Mouse (Mus musculus) heart, embryonic 11.5 days (tissue): ENCODE measurements around the gene Tmem121b. TPM values are rescaled to one million over a fixed set of nuclear protein-coding genes. Genes with fewer than 3 reads are reported as not detected.

Experiments used
- ATAC-seq: fragments of 200-750 bp; cut with Nextera tagmentation; replicated peaks from 2 replicates; pipeline ENCODE4 v1.8.0; 2017; ENCODE audit warnings: moderate library complexity; ENCODE audit not compliant: insufficient number of reproducible peaks, low FRiP score, low TSS enrichment
- H3K27ac ChIP-seq: fragments of 300-500 bp; sonication (generic); 2 replicates; pipeline ENCODE4 v1.5.1; 2014; ENCODE audit warnings: mild to moderate bottlenecking, low read depth, low read length
- H3K27me3 ChIP-seq: fragments of 300-500 bp; sonication (generic); 2 replicates; pipeline ENCODE4 v1.6.1; 2014; ENCODE audit warnings: mild to moderate bottlenecking, low read length, mixed read lengths; ENCODE audit not compliant: control insufficient read depth, insufficient read depth
- H3K36me3 ChIP-seq: fragments of 300-500 bp; sonication (generic); 2 replicates; pipeline ENCODE4 v1.6.1; 2014; ENCODE audit warnings: mild to moderate bottlenecking, low read length, moderate library complexity, mixed read lengths; ENCODE audit not compliant: control insufficient read depth, insufficient read depth
- H3K4me1 ChIP-seq: fragments of 300-500 bp; sonication (generic); 2 replicates; pipeline ENCODE4 v1.6.1; 2014; ENCODE audit warnings: low read length; ENCODE audit not compliant: control insufficient read depth, insufficient read depth
- H3K4me2 ChIP-seq: fragments of 300-500 bp; sonication (generic); 2 replicates; pipeline ENCODE4 v1.6.1; 2014; ENCODE audit warnings: mild to moderate bottlenecking, moderate library complexity
- H3K4me3 ChIP-seq: fragments of 300-500 bp; sonication (generic); 2 replicates; pipeline ENCODE4 v1.5.1; 2014; ENCODE audit warnings: low read depth, low read length
- H3K9ac ChIP-seq: fragments of 300-500 bp; sonication (generic); 2 replicates; pipeline ENCODE4 v1.6.1; 2014; ENCODE audit warnings: mild to moderate bottlenecking, low read depth, low read length, moderate library complexity
- H3K9me3 ChIP-seq: fragments of 300-500 bp; sonication (generic); replicated peaks from 2 replicates; pipeline ENCODE4 v1.6.1; 2016; ENCODE audit warnings: low read length; ENCODE audit not compliant: control insufficient read depth
- WGBS: fragments of 180-500 bp; shearing (Covaris S2); extraction: QIAGEN DNeasy Blood & Tissue Kit; methylation state at CpG from one replicate; pipeline ENCODE4 v1.1.7; 2014; ENCODE audit not compliant: insufficient replicate concordance; 5-methylcytosine and 5-hydroxymethylcytosine counted together
- polyA plus RNA-seq: library from polyadenylated mRNA; unstranded; fragments of >200 nt; fragmentation: Nextera tagmentation; extraction: Ambion mirVana; gene quantifications from 2 replicates; pipeline ENCODE4 v1.2.1, GENCODE M21; 2014

The Tmem121b gene
- polyA plus RNA-seq, 1 experiment from 2014 or later: 0.09 TPM

GRCm38 (mm10) chr6:120457074-120457473, 36.5 kb downstream of the Tmem121b start:
- Histone ChIP-seq H3K9me3 (no peaks in the 10 kb centered on the region), H3K4me1 (no peaks in the 10 kb centered on the region), H3K4me3 (no peak overlapping the region), H3K9ac (no peak overlapping the region), H3K27me3 (peaks cover 11% of the 10 kb centered on the region), H3K27ac (no peak overlapping the region), H3K36me3 (no peaks in the 10 kb centered on the region), H3K4me2 (no peak overlapping the region)
- no peak for ATAC-seq
- 66% methylated on average over 7 of the region's 7 CpGs for WGBS

DNA sequence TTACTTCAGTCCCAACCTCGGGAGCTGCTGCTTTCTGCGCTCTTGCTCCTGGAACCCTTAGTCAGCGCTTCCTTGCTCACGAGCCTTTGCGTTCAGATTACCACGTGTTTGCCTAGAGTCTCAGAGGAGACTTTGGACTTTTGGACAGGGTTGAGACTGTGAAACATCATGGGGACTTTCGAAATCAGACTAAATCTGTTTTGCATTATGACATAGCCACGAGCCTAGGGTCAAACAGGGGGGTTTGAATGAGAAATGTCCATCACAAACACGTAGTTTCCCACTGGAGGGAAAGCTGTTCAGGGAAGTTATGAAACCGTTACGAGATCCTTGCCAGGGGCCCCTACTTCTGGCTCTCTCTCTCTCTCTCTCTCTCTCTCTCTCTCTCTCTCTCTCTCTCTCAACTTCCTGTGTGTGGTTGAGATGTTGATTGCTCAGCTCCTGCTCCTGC, 39.0 kb downstream of the Tmem121b start:
- H3K27ac ChIP-seq: no peak overlapping the region
- 58% methylated on average over 11 of the region's 11 CpGs for WGBS
- no peaks in the 10 kb centered on the region for H3K9me3 ChIP-seq
- no peaks in the 10 kb centered on the region for H3K36me3 ChIP-seq
- no peak overlapping the region for H3K4me3 ChIP-seq
- H3K4me1 ChIP-seq: no peaks in the 10 kb centered on the region
- H3K4me2 ChIP-seq: no peak overlapping the region
- H3K27me3 ChIP-seq: no peaks in the 10 kb centered on the region
- no peak overlapping the region for H3K9ac ChIP-seq
- ATAC-seq: no peak

DNA sequence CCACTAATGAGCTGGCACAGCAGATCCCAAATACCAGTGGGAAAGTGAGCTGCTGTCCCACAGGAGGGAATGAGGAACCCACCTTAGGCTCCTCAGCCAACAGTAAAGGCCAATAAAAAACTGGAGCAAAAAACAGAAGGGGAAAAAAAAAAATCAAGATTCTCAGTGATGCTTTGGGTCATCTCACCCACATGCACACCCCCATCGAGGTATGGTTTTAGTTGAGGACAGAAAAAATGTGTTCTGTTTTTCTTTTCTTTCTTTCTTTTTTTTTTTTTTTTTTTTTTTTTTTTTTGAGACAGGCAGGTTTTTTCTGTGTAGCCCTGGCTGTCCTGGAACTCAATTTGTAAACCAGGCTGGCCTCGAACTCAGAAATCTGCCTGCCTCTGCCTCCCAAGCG, 40.1 kb downstream of the Tmem121b start:
- H3K27ac ChIP-seq: no peak overlapping the region
- WGBS: 87% methylated on average over 3 of the region's 3 CpGs

GRCm38 (mm10) chr6:120453103-120453445, 40.5 kb downstream of the Tmem121b start:
- no peaks in the 10 kb centered on the region for H3K27me3 ChIP-seq
- no peak for ATAC-seq
- WGBS: 68% methylated on average over 5 of the region's 5 CpGs
- no peak overlapping the region for H3K9ac ChIP-seq
- no peak overlapping the region for H3K4me2 ChIP-seq
- no peak overlapping the region for H3K27ac ChIP-seq
- H3K4me1 ChIP-seq: no peaks in the 10 kb centered on the region
- no peaks in the 10 kb centered on the region for H3K9me3 ChIP-seq
- no peak overlapping the region for H3K4me3 ChIP-seq
- no peaks in the 10 kb centered on the region; the same call in 1 of the 2 replicates for H3K36me3 ChIP-seq

More for the DNA sequence above, 40.1 kb downstream of the Tmem121b start:
- Histone ChIP-seq H3K27me3 (no peaks in the 10 kb centered on the region), H3K4me1 (no peaks in the 10 kb centered on the region), H3K9me3 (no peaks in the 10 kb centered on the region), H3K9ac (no peak overlapping the region), H3K4me2 (no peak overlapping the region), H3K4me3 (no peak overlapping the region), H3K36me3 (no peaks in the 10 kb centered on the region; the same call in 1 of the 2 replicates)
- no peak for ATAC-seq

DNA sequence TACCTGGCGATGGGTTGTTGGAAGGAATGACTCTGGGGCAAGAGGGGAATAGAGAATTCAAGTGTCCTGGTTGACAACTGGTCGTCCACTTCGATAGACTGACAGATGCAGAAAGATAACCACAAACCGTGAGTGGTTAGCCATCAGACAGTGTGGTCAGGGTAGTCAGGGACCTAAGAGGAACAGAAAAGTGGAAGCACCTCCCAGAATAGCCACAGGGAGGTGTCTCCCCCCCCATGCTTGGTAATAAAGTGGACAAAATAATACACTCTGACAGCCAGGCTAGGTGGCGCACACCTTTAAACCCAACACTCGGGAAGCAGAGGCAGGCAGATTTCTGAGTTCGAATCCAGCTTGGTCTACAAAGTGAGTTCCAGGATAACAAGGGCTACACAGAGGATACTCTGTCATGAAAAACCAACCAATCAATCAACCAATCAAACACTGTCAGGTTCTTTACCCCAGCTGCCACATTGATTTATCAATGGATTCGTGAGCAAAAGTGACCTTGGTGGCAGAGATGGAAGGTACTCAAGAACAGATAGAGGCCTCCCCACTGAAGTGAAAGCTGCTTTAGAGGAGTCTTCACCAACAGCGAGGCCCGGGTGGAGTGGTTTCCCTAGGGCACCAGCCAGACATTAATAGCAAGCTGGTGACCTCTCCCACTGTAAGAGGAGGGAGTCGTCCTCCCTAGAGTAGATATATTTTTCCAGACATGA, 41.1 kb downstream of the Tmem121b start:
- H3K9me3 ChIP-seq: no peaks in the 10 kb centered on the region
- ATAC-seq: no peak
- H3K36me3 ChIP-seq: no peaks in the 10 kb centered on the region; the same call in 1 of the 2 replicates
- 87% methylated on average over 11 of the region's 11 CpGs for WGBS
- H3K4me3 ChIP-seq: no peak overlapping the region
- no peak overlapping the region for H3K9ac ChIP-seq
- H3K4me2 ChIP-seq: no peak overlapping the region
- no peaks in the 10 kb centered on the region for H3K27me3 ChIP-seq
- H3K4me1 ChIP-seq: no peaks in the 10 kb centered on the region
- H3K27ac ChIP-seq: no peak overlapping the region

DNA sequence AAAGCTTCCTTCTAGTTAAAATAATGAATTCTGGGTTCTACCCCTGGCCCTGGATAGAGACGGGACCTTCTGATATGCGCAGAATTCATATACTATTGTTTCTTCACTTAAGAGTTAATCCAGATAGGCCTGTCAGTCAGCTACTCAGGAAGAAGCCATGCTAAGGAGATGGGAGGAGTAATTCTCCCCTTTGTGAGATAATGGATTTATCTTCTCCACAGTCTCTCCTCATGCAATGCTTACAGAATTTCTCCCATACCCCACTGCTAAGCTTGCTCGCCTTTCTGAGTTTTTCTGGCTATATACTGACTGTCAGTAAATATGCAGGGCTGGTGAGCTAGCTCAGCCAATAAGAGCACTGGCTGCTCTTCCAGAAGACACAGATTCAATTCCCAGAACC, 43.4 kb downstream of the Tmem121b start:
- no peak for ATAC-seq
- Histone ChIP-seq H3K9me3 (no peaks in the 10 kb centered on the region), H3K27ac (no peak overlapping the region), H3K4me3 (no peak overlapping the region), H3K36me3 (no peaks in the 10 kb centered on the region; the same call in 1 of the 2 replicates), H3K27me3 (no peaks in the 10 kb centered on the region), H3K4me1 (no peaks in the 10 kb centered on the region), H3K4me2 (no peak overlapping the region), H3K9ac (no peak overlapping the region)
- WGBS: 75% methylated on average over 3 of the region's 3 CpGs

DNA sequence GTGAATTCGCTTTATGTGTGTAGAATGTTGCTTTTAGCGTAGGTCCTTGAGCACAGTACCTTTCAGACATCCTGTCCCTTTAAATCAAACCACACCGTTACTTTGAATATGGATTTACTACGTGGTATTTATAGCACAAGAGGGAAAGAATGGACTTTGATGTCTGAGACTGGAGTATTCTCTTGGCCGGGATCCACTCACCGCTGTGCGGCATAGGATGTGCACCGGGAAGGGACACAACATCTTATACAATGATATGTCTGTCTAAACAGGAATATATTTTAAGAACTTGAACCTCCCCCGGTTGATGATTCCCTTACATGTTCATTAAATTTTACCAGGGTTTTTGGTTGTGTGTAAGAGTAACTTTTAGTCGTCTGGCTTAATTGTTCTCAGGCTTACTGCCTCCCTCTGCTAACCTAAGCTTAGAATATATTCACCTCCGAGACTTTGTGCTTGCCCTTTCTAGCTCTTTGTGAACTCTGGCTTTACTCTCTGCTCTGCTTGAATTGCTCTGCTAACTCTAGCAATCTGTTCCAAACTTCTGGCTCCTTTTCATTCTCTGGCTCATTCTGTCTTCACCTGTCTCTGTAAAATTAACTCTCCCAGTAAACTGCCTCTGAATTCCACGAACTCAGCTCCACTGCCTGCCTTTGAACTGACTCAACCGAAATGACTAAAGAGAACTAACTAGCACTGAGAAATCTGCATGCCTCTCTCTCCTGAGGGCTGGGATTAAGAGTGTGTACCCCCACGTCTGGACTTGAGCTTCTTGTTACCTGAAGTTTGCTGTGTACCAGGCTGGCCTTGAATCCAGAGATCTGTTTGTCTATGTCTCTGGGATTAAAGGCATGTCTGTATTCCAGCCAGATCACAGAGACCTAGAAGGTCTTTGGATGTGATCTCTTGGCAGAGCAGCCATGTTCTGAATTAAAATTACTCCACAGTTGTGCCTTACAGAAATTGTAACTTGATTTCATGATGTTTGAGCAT, 49.9 kb downstream of the Tmem121b start:
- Histone ChIP-seq H3K9me3 (no peaks in the 10 kb centered on the region), H3K9ac (no peak overlapping the region), H3K4me1 (no peaks in the 10 kb centered on the region), H3K36me3 (peaks cover 26% of the 10 kb centered on the region), H3K27ac (peak overlapping the region; percentile 6; the same call in 1 of the 2 replicates), H3K27me3 (no peaks in the 10 kb centered on the region), H3K4me3 (no peak overlapping the region), H3K4me2 (no peak overlapping the region)
- no peak for ATAC-seq
- 77% methylated on average over 14 of the region's 14 CpGs for WGBS

GRCm38 (mm10) chr6:120442171-120442749, 51.3 kb downstream of the Tmem121b start:
- Histone ChIP-seq H3K9ac (no peak overlapping the region), H3K36me3 (peaks cover 29% of the 10 kb centered on the region), H3K4me3 (no peak overlapping the region), H3K27ac (no peak overlapping the region), H3K4me1 (no peaks in the 10 kb centered on the region), H3K4me2 (no peak overlapping the region), H3K9me3 (no peaks in the 10 kb centered on the region), H3K27me3 (no peaks in the 10 kb centered on the region)
- 93% methylated on average over 4 of the region's 4 CpGs for WGBS
- no peak for ATAC-seq
